Mouse (Mus musculus) kidney, postnatal 0 days (tissue): Measurements from ENCODE around the gene Atp1a2. TPM values are rescaled to one million over a fixed set of nuclear protein-coding genes. Genes with fewer than 3 reads are reported as not detected.

Experiments used
- ATAC-seq: fragments of 200-750 bp; cut with Nextera tagmentation; replicated peaks from 2 replicates; pipeline ENCODE4 v1.8.0; 2017; ENCODE audit warnings: low read depth, moderate number of reproducible peaks, moderate TSS enrichment, moderate library complexity; ENCODE audit not compliant: low FRiP score
- DNase-seq: peaks from one replicate; pipeline ENCODE4 v3.0.0-alpha.2; 2016; ENCODE audit warnings: low spot score
- H3K27ac ChIP-seq: fragments of 300-500 bp; sonication (generic); 2 replicates; pipeline ENCODE4 v1.5.1; 2014; ENCODE audit warnings: mild to moderate bottlenecking
- H3K27me3 ChIP-seq: fragments of 300-500 bp; sonication (generic); 2 replicates; pipeline ENCODE4 v1.6.1; 2014; ENCODE audit warnings: low read length, mixed read lengths; ENCODE audit not compliant: insufficient read depth
- H3K36me3 ChIP-seq: fragments of 300-500 bp; sonication (generic); 2 replicates; pipeline ENCODE4 v1.6.1; 2014; ENCODE audit warnings: low read length, mixed read lengths; ENCODE audit not compliant: insufficient read depth
- H3K4me1 ChIP-seq: fragments of 300-500 bp; sonication (generic); replicated peaks from 2 replicates; pipeline ENCODE4 v1.6.1; 2014; ENCODE audit warnings: antibody characterized with exemption, low read length, mixed read lengths; ENCODE audit not compliant: insufficient read depth
- H3K4me2 ChIP-seq: fragments of 300-500 bp; sonication (generic); 2 replicates; pipeline ENCODE4 v1.6.1; 2014; ENCODE audit warnings: mild to moderate bottlenecking, low read length, moderate library complexity, mixed read lengths
- H3K4me3 ChIP-seq: fragments of 300-500 bp; sonication (generic); replicated peaks from 2 replicates; pipeline ENCODE4 v1.5.1; 2014; ENCODE audit warnings: low read depth, low read length
- H3K9ac ChIP-seq: fragments of 300-500 bp; sonication (generic); 2 replicates; pipeline ENCODE4 v1.6.1; 2014; ENCODE audit warnings: low read depth, low read length
- H3K9me3 ChIP-seq: fragments of 300-500 bp; sonication (generic); replicated peaks from 2 replicates; pipeline ENCODE4 v1.6.1; 2016; ENCODE audit warnings: low read length, inconsistent platforms, mixed read lengths
- CTCF ChIP-seq: IDR thresholded peaks from 2 replicates; pipeline ENCODE4 v1.5.1; 2016; ENCODE audit warnings: antibody characterized with exemption, low read depth, mild to moderate bottlenecking, moderate library complexity
- WGBS: fragments of 180-500 bp; shearing (Covaris S2); extraction: QIAGEN DNeasy Blood & Tissue Kit; methylation state at CpG from one replicate; pipeline ENCODE4 v1.1.7; 2014; 5-methylcytosine and 5-hydroxymethylcytosine counted together
- polyA plus RNA-seq: library from polyadenylated mRNA; unstranded; fragments of >200 nt; fragmentation: Nextera tagmentation; extraction: Ambion mirVana; gene quantifications from 2 replicates; pipeline ENCODE4 v1.2.1, GENCODE M21; 2015

Atp1a2 gene
- 1.6 and 2.0 TPM in 2 replicates for polyA plus RNA-seq

GRCm38 (mm10) chr1:172297611-172298537 lies at the start of gene Atp1a2:
Atp1a2 (minus strand) TSS chr1:172298064.
- H3K27me3 ChIP-seq = no peaks in the 10 kb centered on the region
- no peaks in the 10 kb centered on the region for H3K9me3 ChIP-seq
- H3K4me1 ChIP-seq = 0 out of 2 replicates have a peak, but pooled peaks cover 5% of the 10 kb centered on the region
- peak within 1 kb of the TSS; percentile 52 for H3K4me2 ChIP-seq
- H3K4me3 ChIP-seq = peak within 1 kb of the TSS; percentile 16
- no peaks in the 10 kb centered on the region for H3K36me3 ChIP-seq
- WGBS = 7% methylated on average over 16 of the region's 16 CpGs
- H3K27ac ChIP-seq = peak within 1 kb of the TSS; percentile 54
- peak; percentile 86 for DNase-seq
- peak within 1 kb of the TSS; percentile 31; the same call in 1 of the 2 replicates for H3K9ac ChIP-seq
- ATAC-seq = peak; percentile 53; the same call in 1 of the 2 replicates
- TF ChIP-seq CTCF = no peak

GRCm38 (mm10) chr1:172347382-172347781 lies 49.5 kb upstream of the Atp1a2 start:
- H3K4me2 ChIP-seq = no peak overlapping the region
- no peak overlapping the region for H3K27ac ChIP-seq
- H3K4me1 ChIP-seq = peaks cover 7% of the 10 kb centered on the region; the same call in 1 of the 2 replicates
- no peaks in the 10 kb centered on the region for H3K9me3 ChIP-seq
- ATAC-seq = no peak
- H3K36me3 ChIP-seq = no peaks in the 10 kb centered on the region
- no peaks in the 10 kb centered on the region for H3K27me3 ChIP-seq
- no peak for TF ChIP-seq CTCF
- DNase-seq = no peak
- H3K4me3 ChIP-seq = no peak overlapping the region
- no peak overlapping the region for H3K9ac ChIP-seq
- WGBS = 87% methylated on average over 12 of the region's 12 CpGs

GRCm38 (mm10) chr1:172346707-172347106 lies 48.8 kb upstream of the Atp1a2 start:
- H3K9me3 ChIP-seq = no peaks in the 10 kb centered on the region
- H3K4me1 ChIP-seq = peaks cover 7% of the 10 kb centered on the region; the same call in 1 of the 2 replicates
- no peak overlapping the region for H3K4me2 ChIP-seq
- no peak overlapping the region for H3K4me3 ChIP-seq
- no peaks in the 10 kb centered on the region for H3K27me3 ChIP-seq
- DNase-seq = no peak
- TF ChIP-seq CTCF = no peak
- no peak overlapping the region for H3K9ac ChIP-seq
- no peaks in the 10 kb centered on the region for H3K36me3 ChIP-seq
- no peak for ATAC-seq
- H3K27ac ChIP-seq = no peak overlapping the region
- 78% methylated on average over 10 of the region's 10 CpGs for WGBS

- 76% methylated on average over 7 of the region's 7 CpGs for WGBS
- H3K27me3 ChIP-seq = no peaks in the 10 kb centered on the region
- H3K4me1 ChIP-seq = peaks cover 3% of the 10 kb centered on the region; the same call in 1 of the 2 replicates
- H3K9ac ChIP-seq = no peak overlapping the region
- no peak overlapping the region for H3K4me2 ChIP-seq
- no peaks in the 10 kb centered on the region for H3K36me3 ChIP-seq
- DNase-seq (no peak), ATAC-seq (no peak)
- no peak for TF ChIP-seq CTCF
- H3K9me3 ChIP-seq = no peaks in the 10 kb centered on the region
- no peak overlapping the region for H3K27ac ChIP-seq
- H3K4me3 ChIP-seq = no peak overlapping the region
These were observed 47.0 kb upstream of the Atp1a2 start for GRCm38 (mm10) chr1:172344820-172345219.

GRCm38 (mm10) chr1:172343914-172344313 lies 46.0 kb upstream of the Atp1a2 start:
- H3K9ac ChIP-seq = no peak overlapping the region
- H3K27ac ChIP-seq = no peak overlapping the region
- no peaks in the 10 kb centered on the region for H3K9me3 ChIP-seq
- no peaks in the 10 kb centered on the region for H3K27me3 ChIP-seq
- TF ChIP-seq CTCF = no peak
- no peaks in the 10 kb centered on the region for H3K36me3 ChIP-seq
- H3K4me3 ChIP-seq = no peak overlapping the region
- H3K4me2 ChIP-seq = no peak overlapping the region
- DNase-seq (no peak), ATAC-seq (no peak)
- no peaks in the 10 kb centered on the region for H3K4me1 ChIP-seq
- WGBS = 55% methylated on average over 3 of the region's 3 CpGs

GRCm38 (mm10) chr1:172342729-172343128 lies 44.9 kb upstream of the Atp1a2 start:
- Histone ChIP-seq H3K9ac (no peak overlapping the region), H3K36me3 (no peaks in the 10 kb centered on the region), H3K4me2 (peak overlapping the region; percentile 49), H3K4me3 (no peak overlapping the region), H3K27me3 (no peaks in the 10 kb centered on the region), H3K9me3 (no peaks in the 10 kb centered on the region), H3K4me1 (no peaks in the 10 kb centered on the region), H3K27ac (no peak overlapping the region)
- TF ChIP-seq CTCF = no peak
- DNase-seq (no peak), ATAC-seq (no peak)
- 81% methylated on average over 3 of the region's 3 CpGs for WGBS
